Mouse (Mus musculus) C2C12 (cell line): ENCODE results near the gene Ccdc186.

ENCODE experiments used
- CEBPB ChIP-seq: IDR thresholded peaks from one replicate; pipeline ENCODE4 v1.6.1; 2011; ENCODE audit warnings: low read depth, mild to moderate bottlenecking, control low read depth, moderate library complexity
- CTCF ChIP-seq: IDR thresholded peaks from one replicate; pipeline ENCODE4 v1.5.1; 2011; ENCODE audit not compliant: control insufficient read depth, insufficient read depth, insufficient read length
- FOSL1 ChIP-seq: IDR thresholded peaks from one replicate; pipeline ENCODE4 v1.8.0; 2011; ENCODE audit warnings: mild to moderate bottlenecking, low read length; ENCODE audit not compliant: poor library complexity, insufficient read depth, severe bottlenecking
- MAX ChIP-seq: IDR thresholded peaks from one replicate; pipeline ENCODE4 v1.6.1; 2011; ENCODE audit warnings: mild to moderate bottlenecking, control low read depth
- MYOD1 ChIP-seq: IDR thresholded peaks from one replicate; pipeline ENCODE4 v1.6.1; 2011; ENCODE audit warnings: low read depth; ENCODE audit not compliant: control insufficient read depth, insufficient read length
- MYOG ChIP-seq: IDR thresholded peaks from one replicate; pipeline ENCODE4 v1.6.1; 2011; ENCODE audit not compliant: control insufficient read depth, insufficient read length; ENCODE audit errors: extremely low read depth
- USF1 ChIP-seq: IDR thresholded peaks from one replicate; pipeline ENCODE4 v1.6.1; 2011; ENCODE audit warnings: low read depth, mild to moderate bottlenecking, control low read depth, moderate library complexity

DNA sequence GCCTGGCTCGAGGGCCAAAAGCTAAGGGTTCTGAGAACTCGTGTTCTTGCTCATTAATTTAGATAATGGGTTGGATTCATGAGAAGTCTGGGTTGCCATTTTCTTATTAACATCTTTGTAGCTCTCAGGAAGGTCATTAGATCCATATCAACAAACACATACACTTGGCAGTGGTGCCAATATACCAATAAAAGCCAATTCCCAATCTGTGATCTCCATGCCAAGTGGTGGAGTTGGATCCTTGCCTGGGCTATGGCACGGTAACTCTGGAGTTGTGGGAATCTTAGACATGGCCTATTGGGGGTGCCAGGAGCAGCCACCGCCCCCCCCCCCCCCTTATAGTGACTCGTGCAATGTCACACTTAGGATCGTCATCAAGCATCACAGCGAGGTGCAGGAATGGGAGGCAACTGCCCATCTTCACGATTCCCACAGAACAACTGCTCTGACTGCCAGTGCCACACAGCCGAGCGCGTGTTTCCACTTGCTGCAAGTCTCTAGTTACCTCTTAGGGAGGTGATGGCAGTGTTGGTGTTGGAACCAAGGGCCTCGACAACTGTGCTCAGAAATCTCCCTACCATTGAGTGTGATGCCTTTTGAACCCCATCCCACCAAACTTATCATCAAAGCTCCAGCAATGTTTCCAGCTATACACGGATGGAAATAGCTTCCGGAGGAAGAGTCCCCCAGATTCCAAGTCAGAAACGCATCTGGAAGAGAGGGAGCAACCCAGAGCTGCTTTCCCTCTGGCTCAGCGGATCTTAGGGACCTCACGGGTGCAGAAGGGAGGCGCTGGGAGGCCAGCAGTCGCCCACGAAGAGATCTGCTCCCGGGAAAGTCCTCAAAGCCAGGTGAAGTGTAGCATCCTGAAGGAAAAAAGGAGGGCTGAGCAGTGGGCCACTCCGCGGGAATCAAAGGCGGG is 46.8 kb downstream of the Ccdc186 start:
- no peak for TF ChIP-seq CTCF
- no peak for TF ChIP-seq MYOG
- TF ChIP-seq MAX: no peak
- TF ChIP-seq CEBPB: no peak
- TF ChIP-seq MYOD1: no peak
- no peak for TF ChIP-seq USF1
- TF ChIP-seq FOSL1: no peak
